Mouse (Mus musculus): ENCODE measurements around the gene Nkpd1. TPM values are rescaled to one million over a fixed set of nuclear protein-coding genes. Genes with fewer than 3 reads are reported as not detected.

Nkpd1 gene
- polyA plus RNA-seq, 1 experiment from 2014 or later = not detected

DNA sequence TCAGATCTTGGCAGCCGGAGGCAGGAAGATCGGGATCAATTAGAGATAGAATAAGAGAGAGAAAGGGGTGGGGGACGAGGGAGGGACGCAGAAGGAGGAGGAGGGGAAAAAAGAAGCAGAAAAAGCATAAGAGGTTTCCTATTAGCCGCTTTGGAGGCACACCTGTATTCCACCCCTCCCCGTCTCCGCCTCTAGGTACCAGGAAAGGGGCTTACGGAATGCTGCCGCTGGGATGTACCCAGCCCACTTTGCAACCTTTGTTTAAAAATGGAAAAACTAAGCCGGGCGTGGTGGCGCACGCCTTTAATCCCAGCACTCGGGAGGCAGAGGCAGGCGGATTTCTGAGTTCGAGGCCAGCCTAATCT lies 56.1 kb downstream of the Nkpd1 start:
- Histone ChIP-seq H3K9ac (ENCODE audit: low read depth, low read length) (peak overlapping the region; percentile 81), H3K4me2 (ENCODE audit: low read depth, low read length) (peak overlapping the region; percentile 78), H3K9me3 (replicated peaks; ENCODE audit: control insufficient read depth, low read length) (no peaks in the 10 kb centered on the region), H3K27me3 (ENCODE audit: control insufficient read depth, insufficient read depth, low read depth, low read length) (peaks cover 10% of the 10 kb centered on the region), H3K36me3 (ENCODE audit: control insufficient read depth, insufficient read depth) (peaks cover 5% of the 10 kb centered on the region; the same call in 1 of the 2 replicates), H3K27ac (ENCODE audit: low read length) (peak overlapping the region; percentile 93), H3K4me3 (ENCODE audit: low read depth, low read length) (peak overlapping the region; percentile 79), H3K4me1 (ENCODE audit: control insufficient read depth, low read depth, low read length) (peaks cover 53% of the 10 kb centered on the region)
- ATAC-seq (ENCODE audit: low read depth) = no peak
- 29% methylated on average over 16 of the region's 16 CpGs for WGBS (ENCODE audit: insufficient replicate concordance)

Other genes starting within 250 kb of the Nkpd1 start
- 32.8 and 33.0 TPM in 2 replicates for gene Vasp, start 246.0 kb upstream of the Nkpd1 start, polyA plus RNA-seq (2015; fragmentation: Nextera tagmentation; extraction: Ambion mirVana)
- 0.11 TPM in 1 of 2 replicates, not detected in the other for gene Ppm1n, start 237.8 kb upstream of the Nkpd1 start, polyA plus RNA-seq (2015; fragmentation: Nextera tagmentation; extraction: Ambion mirVana)
- 2.9 and 4.1 TPM in 2 replicates for gene Rtn2, start 235.2 kb upstream of the Nkpd1 start, polyA plus RNA-seq (2015; fragmentation: Nextera tagmentation; extraction: Ambion mirVana)
- gene Fosb, start 207.8 kb upstream of the Nkpd1 start, polyA plus RNA-seq (2015; fragmentation: Nextera tagmentation; extraction: Ambion mirVana) = not detected in 2 replicates
- 11.4 and 14.5 TPM in 2 replicates for gene Ercc1, start 173.1 kb upstream of the Nkpd1 start, polyA plus RNA-seq (2015; fragmentation: Nextera tagmentation; extraction: Ambion mirVana)
- gene Cd3eap, start 158.4 kb upstream of the Nkpd1 start, polyA plus RNA-seq (2015; fragmentation: Nextera tagmentation; extraction: Ambion mirVana) = 6.8 TPM in 2 replicates
- 0.57 and 0.85 TPM in 2 replicates for gene Ppp1r13l, start 158.1 kb upstream of the Nkpd1 start, polyA plus RNA-seq (2015; fragmentation: Nextera tagmentation; extraction: Ambion mirVana)
- gene Ercc2, start 135.8 kb upstream of the Nkpd1 start, polyA plus RNA-seq (2015; fragmentation: Nextera tagmentation; extraction: Ambion mirVana) = 5.9 and 6.2 TPM in 2 replicates
- 0.34 and 0.51 TPM in 2 replicates for gene Klc3, start 113.7 kb upstream of the Nkpd1 start, polyA plus RNA-seq (2015; fragmentation: Nextera tagmentation; extraction: Ambion mirVana)
- 27.9 and 65.4 TPM in 2 replicates for gene Ckm, start 113.1 kb upstream of the Nkpd1 start, polyA plus RNA-seq (2015; fragmentation: Nextera tagmentation; extraction: Ambion mirVana)
- 0.99 and 1.3 TPM in 2 replicates for gene Mark4, start 59.0 kb upstream of the Nkpd1 start, polyA plus RNA-seq (2015; fragmentation: Nextera tagmentation; extraction: Ambion mirVana)
- gene Exoc3l2, start 54.5 kb upstream of the Nkpd1 start, polyA plus RNA-seq (2015; fragmentation: Nextera tagmentation; extraction: Ambion mirVana) = 0.54 and 0.55 TPM in 2 replicates
- gene Bloc1s3, start 9.5 kb upstream of the Nkpd1 start, polyA plus RNA-seq (2015; fragmentation: Nextera tagmentation; extraction: Ambion mirVana) = 0.65 and 0.72 TPM in 2 replicates
- 37.2 and 37.4 TPM in 2 replicates for gene Trappc6a, start 9.4 kb upstream of the Nkpd1 start, polyA plus RNA-seq (2015; fragmentation: Nextera tagmentation; extraction: Ambion mirVana)
- 9.5 and 11.3 TPM in 2 replicates for gene Ppp1r37, start 45.2 kb downstream of the Nkpd1 start, polyA plus RNA-seq (2015; fragmentation: Nextera tagmentation; extraction: Ambion mirVana)
- 0.48 and 0.59 TPM in 2 replicates for gene Zfp296, start 59.4 kb downstream of the Nkpd1 start, polyA plus RNA-seq (2015; fragmentation: Nextera tagmentation; extraction: Ambion mirVana)
- 71.1 and 74.2 TPM in 2 replicates for gene Gemin7, start 59.8 kb downstream of the Nkpd1 start, polyA plus RNA-seq (2015; fragmentation: Nextera tagmentation; extraction: Ambion mirVana)
- gene Clasrp, start 86.6 kb downstream of the Nkpd1 start, polyA plus RNA-seq (2015; fragmentation: Nextera tagmentation; extraction: Ambion mirVana) = 9.4 and 11.4 TPM in 2 replicates
- 1.5 and 1.7 TPM in 2 replicates for gene Relb, start 111.6 kb downstream of the Nkpd1 start, polyA plus RNA-seq (2015; fragmentation: Nextera tagmentation; extraction: Ambion mirVana)
- 36.2 and 42.7 TPM in 2 replicates for gene Clptm1, start 147.2 kb downstream of the Nkpd1 start, polyA plus RNA-seq (2015; fragmentation: Nextera tagmentation; extraction: Ambion mirVana)
- gene Apoc2, start 160.1 kb downstream of the Nkpd1 start, polyA plus RNA-seq (2015; fragmentation: Nextera tagmentation; extraction: Ambion mirVana) = 1,344 and 1,420 TPM in 2 replicates
- gene Gm44805, start 163.6 kb downstream of the Nkpd1 start, polyA plus RNA-seq (2015; fragmentation: Nextera tagmentation; extraction: Ambion mirVana) = 20.6 and 35.3 TPM in 2 replicates
- gene Apoc4, start 163.6 kb downstream of the Nkpd1 start, polyA plus RNA-seq (2015; fragmentation: Nextera tagmentation; extraction: Ambion mirVana) = 405 and 488 TPM in 2 replicates
- 919 and 984 TPM in 2 replicates for gene Apoc1, start 174.8 kb downstream of the Nkpd1 start, polyA plus RNA-seq (2015; fragmentation: Nextera tagmentation; extraction: Ambion mirVana)
- gene Apoe, start 181.3 kb downstream of the Nkpd1 start, polyA plus RNA-seq (2015; fragmentation: Nextera tagmentation; extraction: Ambion mirVana) = 3,720 and 4,229 TPM in 2 replicates
- gene Tomm40, start 197.6 kb downstream of the Nkpd1 start, polyA plus RNA-seq (2015; fragmentation: Nextera tagmentation; extraction: Ambion mirVana) = 47.3 and 51.8 TPM in 2 replicates
- 12.9 and 15.8 TPM in 2 replicates for gene Nectin2, start 232.6 kb downstream of the Nkpd1 start, polyA plus RNA-seq (2015; fragmentation: Nextera tagmentation; extraction: Ambion mirVana)

Measured in liver, embryonic 16.5 days (tissue).